Mouse (Mus musculus): ENCODE measurements around the gene Cpa1.

Gene Cpa1

GRCm38 (mm10) chr6:30638674-30639268, at the start of gene Cpa1:
TSS of gene Cpa1 (plus strand) at chr6:30639218.
- DNase-seq (ENCODE audit: low spot score), result no peak

GRCm38 (mm10) chr6:30589819-30590218, 49.2 kb upstream of the Cpa1 start:
- DNase-seq (ENCODE audit: low spot score), result peak; percentile 68

GRCm38 (mm10) chr6:30591851-30592404, 47.1 kb upstream of the Cpa1 start:
- peak; percentile 69 for DNase-seq (ENCODE audit: low spot score)

GRCm38 (mm10) chr6:30592417-30592974, 46.5 kb upstream of the Cpa1 start:
- no peak for DNase-seq (ENCODE audit: low spot score)

- DNase-seq (ENCODE audit: low spot score), result no peak
These were observed 44.7 kb upstream of the Cpa1 start for GRCm38 (mm10) chr6:30594364-30594763.

- DNase-seq (ENCODE audit: low spot score), result no peak
These were observed 42.7 kb upstream of the Cpa1 start for GRCm38 (mm10) chr6:30596230-30596898.

GRCm38 (mm10) chr6:30600033-30600432, 39.0 kb upstream of the Cpa1 start:
- peak; percentile 79 for DNase-seq (ENCODE audit: low spot score)

GRCm38 (mm10) chr6:30600995-30601394, 38.0 kb upstream of the Cpa1 start:
- no peak for DNase-seq (ENCODE audit: low spot score)

- DNase-seq (ENCODE audit: low spot score), result no peak
These were observed 34.6 kb upstream of the Cpa1 start for GRCm38 (mm10) chr6:30604342-30604867.

- no peak for DNase-seq (ENCODE audit: low spot score)
These were observed 33.9 kb upstream of the Cpa1 start for GRCm38 (mm10) chr6:30605111-30605510.

- DNase-seq (ENCODE audit: low spot score), result no peak
These were observed 33.3 kb upstream of the Cpa1 start for GRCm38 (mm10) chr6:30605672-30606071.

GRCm38 (mm10) chr6:30610710-30611109, 28.3 kb upstream of the Cpa1 start, which contains the start of gene Cpa5:
TSS of gene Cpa5 (plus strand) at chr6:30611010.
- DNase-seq (ENCODE audit: low spot score), result no peak

- DNase-seq (ENCODE audit: low spot score), result peak; percentile 63
These were observed 27.8 kb upstream of the Cpa1 start for GRCm38 (mm10) chr6:30611212-30611611.

- no peak for DNase-seq (ENCODE audit: low spot score)
These were observed 24.8 kb upstream of the Cpa1 start for GRCm38 (mm10) chr6:30614251-30614650.

GRCm38 (mm10) chr6:30615741-30616140, 23.3 kb upstream of the Cpa1 start:
- DNase-seq (ENCODE audit: low spot score), result no peak

- DNase-seq (ENCODE audit: low spot score), result peak; percentile 89
These were observed 22.5 kb upstream of the Cpa1 start for GRCm38 (mm10) chr6:30616491-30616941.

- peak; percentile 92 for DNase-seq (ENCODE audit: low spot score)
These were observed 21.7 kb upstream of the Cpa1 start for GRCm38 (mm10) chr6:30617020-30617958.

- DNase-seq (ENCODE audit: low spot score), result peak; percentile 83
These were observed 20.9 kb upstream of the Cpa1 start for GRCm38 (mm10) chr6:30617959-30618590.

GRCm38 (mm10) chr6:30618735-30619134, 20.3 kb upstream of the Cpa1 start:
- peak; percentile 38 for DNase-seq (ENCODE audit: low spot score)

GRCm38 (mm10) chr6:30619606-30620005, 19.4 kb upstream of the Cpa1 start:
- no peak for DNase-seq (ENCODE audit: low spot score)

- no peak for DNase-seq (ENCODE audit: low spot score)
These were observed 18.4 kb upstream of the Cpa1 start for GRCm38 (mm10) chr6:30620591-30620990.

Measured in embryo, embryonic 10 days (tissue).